Mouse (Mus musculus): ENCODE data around the gene Oog4. TPM values are rescaled to one million over a fixed set of nuclear protein-coding genes. Genes with fewer than 3 reads are reported as not detected.
"Not testable (repeated sequence)": the region's sequence is repeated elsewhere in the genome, so short reads cannot be mapped to it uniquely, and the experiment has no call there.

The Oog4 gene
- polyA plus RNA-seq (2017; shearing (Covaris generic)): under 1 TPM in 1 of 2 experiments, not detected in 1; 0.19 TPM

DNA sequence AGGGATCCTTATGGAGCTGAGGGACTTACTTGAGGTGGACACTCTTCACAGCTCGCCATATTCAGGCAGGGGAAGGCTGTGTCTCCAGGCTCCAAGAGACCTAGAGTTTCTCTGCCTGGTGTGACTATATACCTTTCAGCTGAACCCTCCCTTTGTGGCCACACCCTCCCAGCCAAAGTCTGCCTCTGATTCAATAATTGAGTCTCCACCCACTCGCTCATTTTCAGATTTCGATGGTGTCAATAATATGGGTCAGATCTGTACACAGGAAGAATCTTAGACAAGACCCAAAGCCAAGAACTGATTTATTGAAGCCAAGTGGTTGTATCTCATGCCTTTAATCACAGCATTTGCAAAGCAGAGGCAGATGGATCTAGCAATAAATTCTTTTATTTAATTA, at the start of gene Oog4:
Gene Oog4 (minus strand): TSS at position 101 of the 400 bp plus-strand sequence.
- no peak for ATAC-seq

DNA sequence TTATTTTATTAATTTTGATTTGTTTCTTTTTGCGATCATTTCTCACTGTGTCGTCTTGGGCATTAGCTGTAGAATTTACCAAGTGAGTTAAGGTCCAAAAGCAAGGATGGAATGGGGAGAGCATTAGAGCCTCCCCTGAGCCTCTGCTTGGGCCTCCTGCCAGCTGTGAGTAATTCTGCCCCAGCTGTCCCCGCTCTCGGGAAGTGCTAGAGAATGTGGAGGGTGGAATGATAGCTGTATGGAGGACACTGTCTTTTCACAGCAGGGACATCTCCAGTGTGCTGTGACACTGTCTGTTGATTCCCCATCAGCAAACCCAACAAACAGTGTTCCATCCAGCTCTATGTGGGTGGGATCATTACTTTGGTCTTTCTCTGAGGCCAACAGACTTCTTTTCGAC, 23.4 kb downstream of the Oog4 start:
- not testable (repeated sequence) for ATAC-seq

GRCm38 (mm10) chr4:143414121-143414520, 36.0 kb downstream of the Oog4 start:
- no peak for ATAC-seq

DNA sequence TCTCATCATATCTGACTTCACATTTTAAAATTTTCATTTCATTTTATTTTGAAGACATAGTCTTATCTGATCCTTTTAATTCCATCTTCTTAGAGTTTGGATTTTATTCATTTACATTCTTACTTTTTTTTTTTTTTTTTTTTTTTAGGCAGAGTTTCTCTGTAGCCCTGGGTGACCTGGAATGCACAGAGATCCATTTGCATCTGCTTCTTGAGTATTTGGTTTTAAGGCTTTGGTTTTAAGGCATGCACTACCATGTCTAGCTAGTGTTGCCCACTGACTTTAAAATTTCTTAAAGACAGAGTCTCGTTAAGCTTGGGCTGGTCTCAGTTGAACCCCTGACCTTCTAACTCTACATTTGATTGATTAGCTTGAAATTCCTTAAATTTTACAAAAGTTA, 36.5 kb downstream of the Oog4 start:
- ATAC-seq: no peak

GRCm38 (mm10) chr4:143412219-143413092, 37.7 kb downstream of the Oog4 start, which contains the start of gene Pramef8:
Gene Pramef8 (plus strand): TSS chr4:143412426.
- ATAC-seq: peak; percentile 94

GRCm38 (mm10) chr4:143411566-143412218, 38.4 kb downstream of the Oog4 start:
- ATAC-seq: no peak

DNA sequence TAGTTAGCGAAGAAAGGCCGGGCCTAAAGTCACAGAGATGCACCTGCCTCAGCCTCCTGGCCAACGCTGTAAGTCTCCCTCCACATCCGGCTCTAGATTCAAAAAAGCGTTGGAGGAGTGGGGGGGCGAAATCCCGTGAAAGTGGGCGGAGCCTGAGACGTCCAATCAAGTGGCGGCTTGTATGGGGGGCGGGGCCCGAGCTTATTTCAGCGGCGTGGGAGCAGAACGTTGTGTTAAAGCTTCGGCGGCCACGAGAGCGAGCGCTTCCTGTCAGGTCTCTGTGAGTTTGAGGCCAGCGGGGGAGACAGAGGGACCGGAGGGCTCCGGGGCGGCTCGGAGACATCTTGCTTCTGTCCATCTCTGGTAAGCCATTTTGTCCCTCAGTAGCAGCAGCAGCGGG, 55.9 kb downstream of the Oog4 start, which contains the start of gene Pramel1:
Gene Pramel1 (plus strand): TSS at position 248 of the 400 bp plus-strand sequence.
- no peak for ATAC-seq

GRCm38 (mm10) chr4:143388955-143389702, 61.0 kb downstream of the Oog4 start:
- ATAC-seq: no peak

Other genes starting within 250 kb of the Oog4 start
- gene Prdm2, start 237.3 kb downstream of the Oog4 start, polyA plus RNA-seq (2017; shearing (Covaris generic)): 10 to 100 TPM; 27.6 to 31.4 TPM
- gene Pdpn, start 150.8 kb downstream of the Oog4 start, polyA plus RNA-seq (2017; shearing (Covaris generic)): under 1 TPM in 1 of 2 experiments, not detected in 1; 0.45 TPM
- not detected for gene Lrrc38, start 100.6 kb downstream of the Oog4 start, polyA plus RNA-seq (2017; shearing (Covaris generic))
- gene Pramel1, start 55.9 kb downstream of the Oog4 start, polyA plus RNA-seq (2017; shearing (Covaris generic)): not detected
- gene Pramef8, start 37.9 kb downstream of the Oog4 start, polyA plus RNA-seq (2017; shearing (Covaris generic)): 10 to 100 TPM; 35.9 to 37.4 TPM
- not detected for gene Gm13043, start 61.0 kb upstream of the Oog4 start, polyA plus RNA-seq (2017; shearing (Covaris generic))
- not detected for gene Gm13040, start 85.6 kb upstream of the Oog4 start, polyA plus RNA-seq (2017; shearing (Covaris generic))
- not detected for gene BC080695, start 101.4 kb upstream of the Oog4 start, polyA plus RNA-seq (2017; shearing (Covaris generic))
- gene Gm13057, start 101.4 kb upstream of the Oog4 start, polyA plus RNA-seq (2017; shearing (Covaris generic)): not detected
- not detected for gene Gm13083, start 164.7 kb upstream of the Oog4 start, polyA plus RNA-seq (2017; shearing (Covaris generic))
- gene Gm13088, start 206.9 kb upstream of the Oog4 start, polyA plus RNA-seq (2017; shearing (Covaris generic)): not detected

All from activated CD4-positive, CD25-positive, alpha-beta regulatory T cell, adult 4 months (primary cell).